Comparison of ENCODE assay signal across 14 mouse cellular contexts in the genomic region with DNA sequence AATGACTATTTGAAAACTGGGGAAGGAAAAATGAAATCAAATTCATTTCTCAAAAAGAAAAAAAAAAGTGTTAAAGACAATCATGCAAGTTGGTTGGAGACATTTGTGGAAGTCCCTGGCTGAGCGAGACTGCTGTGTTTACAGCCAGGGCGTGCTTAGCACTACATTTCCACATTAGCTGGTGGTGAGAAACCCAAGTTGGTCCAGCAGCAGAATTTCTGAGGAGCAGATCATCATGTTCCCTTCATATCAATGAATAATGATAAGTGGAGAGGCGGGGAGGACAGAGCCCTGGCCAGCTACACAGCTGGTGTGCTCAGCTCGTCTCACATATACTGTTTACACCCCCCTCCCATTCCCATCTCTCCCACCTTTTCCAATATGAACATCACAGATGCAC.
"Had no signal": no experiment of that assay in that cellular context is flagged by ENCODE, and none has a peak within 500 bp of the region (broad histone marks: within the 10 kb centered on the region; RNA-seq: fewer than 3 reads in every experiment).

No protein-coding gene starts in this region.

- H3K9me3 ChIP-seq: limb, embryonic 12.5 days; midbrain, embryonic 12.5 days; neural tube, embryonic 13.5 days; stomach, embryonic 15.5 days had no signal

- H3K27me3 ChIP-seq: limb, embryonic 12.5 days; megakaryocyte, embryonic 14.5 days; neural tube, embryonic 13.5 days; stomach, embryonic 15.5 days had no signal

- H3K4me3 ChIP-seq: layer of hippocampus, adult 2 months; limb, embryonic 12.5 days; megakaryocyte, embryonic 14.5 days; midbrain, embryonic 12.5 days; neural tube, embryonic 13.5 days; stomach, embryonic 15.5 days had no signal

- H3K9ac ChIP-seq: limb, embryonic 12.5 days; midbrain, embryonic 12.5 days; neural tube, embryonic 13.5 days; stomach, embryonic 15.5 days had no signal

- ATAC-seq: hindbrain, postnatal 0 days had no signal

- H3K4me1 ChIP-seq: limb, embryonic 12.5 days; megakaryocyte, embryonic 14.5 days; neural tube, embryonic 13.5 days; stomach, embryonic 15.5 days had no signal

- DNase-seq: kidney, adult 18-20 months; kidney, postnatal 10 days; kidney, postnatal 4 days; right cerebral cortex, postnatal 14 days; thymus, adult 18-20 months; thymus, postnatal 14 days had no signal

- H3K36me3 ChIP-seq: limb, embryonic 12.5 days; midbrain, embryonic 12.5 days; neural tube, embryonic 13.5 days; stomach, embryonic 15.5 days had no signal

- H3K27ac ChIP-seq: hindbrain, postnatal 0 days; layer of hippocampus, adult 2 months; limb, embryonic 12.5 days; macrophage; midbrain, embryonic 12.5 days; neural tube, embryonic 13.5 days; stomach, embryonic 15.5 days had no signal

- H3K4me2 ChIP-seq: limb, embryonic 12.5 days; midbrain, embryonic 12.5 days; neural tube, embryonic 13.5 days; stomach, embryonic 15.5 days had no signal
